Mouse (Mus musculus) G1E (cell line): ENCODE data around the gene Uri1. TPM values are rescaled to one million over a fixed set of nuclear protein-coding genes. Genes with fewer than 3 reads are reported as not detected.

Experiments used
- ATAC-seq: 2 replicates; pipeline ENCODE4 v1.8.0; 2016; ENCODE audit warnings: mild to moderate bottlenecking; ENCODE audit not compliant: insufficient number of reproducible peaks, poor library complexity, low FRiP score, severe bottlenecking; ENCODE audit errors: extremely low read depth
- DNase-seq: peaks from one replicate; pipeline ENCODE4 v3.0.0; 2012; ENCODE audit warnings: low spot score
- H3K27me3 ChIP-seq: 2 replicates; pipeline ENCODE4 v1.6.1; 2012; ENCODE audit warnings: mild to moderate bottlenecking, low read length, inconsistent platforms; ENCODE audit not compliant: insufficient read depth
- H3K36me3 ChIP-seq: replicated peaks from 2 replicates; pipeline ENCODE3; 2012; ENCODE audit warnings: mild to moderate bottlenecking, inconsistent platforms
- H3K4me1 ChIP-seq: 2 replicates; pipeline ENCODE4 v1.6.1; 2012; ENCODE audit warnings: low read depth, low read length, inconsistent platforms, mixed read lengths; ENCODE audit not compliant: insufficient read depth
- H3K4me3 ChIP-seq: 2 replicates; pipeline ENCODE4 v1.5.1; 2012; ENCODE audit warnings: low read depth, mild to moderate bottlenecking, inconsistent platforms, low read length, moderate library complexity, mixed read lengths
- H3K9me3 ChIP-seq: replicated peaks from 2 replicates; pipeline ENCODE4 v1.6.1; 2012; ENCODE audit warnings: inconsistent platforms
- CTCF ChIP-seq: IDR thresholded peaks from 2 replicates; pipeline ENCODE4 v1.5.1; 2012; ENCODE audit warnings: low read depth, low read length, inconsistent platforms, mixed read lengths
- GATA1 ChIP-seq: IDR thresholded peaks from 2 replicates; pipeline ENCODE4 v1.6.1; 2012; ENCODE audit warnings: borderline replicate concordance, low read length, inconsistent platforms, mixed read lengths
- GATA2 ChIP-seq: IDR thresholded peaks from 2 replicates; pipeline ENCODE4 v1.6.1; 2012; ENCODE audit warnings: low read depth, low read length, inconsistent platforms, borderline replicate concordance
- POLR2AphosphoS5 ChIP-seq: IDR thresholded peaks from 2 replicates; pipeline ENCODE4 v1.6.1; 2012; ENCODE audit warnings: low read depth, low read length, inconsistent platforms; ENCODE audit not compliant: insufficient replicate concordance
- TAL1 ChIP-seq: conservative IDR thresholded peaks from 2 replicates; pipeline ENCODE4 v1.6.1; 2012; ENCODE audit warnings: low read depth, low read length, inconsistent platforms, mixed read lengths
- polyA plus RNA-seq: library from polyadenylated mRNA; stranded (reverse); fragments of >175 nt; gene quantifications from 2 replicates; pipeline ENCODE4 v1.2.3, GENCODE M21; 2012
- total RNA-seq, 2 experiments: library from RNA; stranded (forward) in 1 of 2; stranded (reverse) in 1 of 2; fragments of 200-1000 nt in 1 of 2; fragments of >200 nt in 1 of 2; fragmentation: Nextera tagmentation in 1 of 2; gene quantifications; 2 replicates each; pipeline ENCODE4 v1.2.3; 2014 to 2017

The Uri1 gene
- 109 and 130 TPM in 2 replicates for total RNA-seq (2014; fragmentation: Nextera tagmentation)
- 56.3 and 64.1 TPM in 2 replicates for total RNA-seq (2017)
- polyA plus RNA-seq = 30.6 and 32.5 TPM in 2 replicates

DNA sequence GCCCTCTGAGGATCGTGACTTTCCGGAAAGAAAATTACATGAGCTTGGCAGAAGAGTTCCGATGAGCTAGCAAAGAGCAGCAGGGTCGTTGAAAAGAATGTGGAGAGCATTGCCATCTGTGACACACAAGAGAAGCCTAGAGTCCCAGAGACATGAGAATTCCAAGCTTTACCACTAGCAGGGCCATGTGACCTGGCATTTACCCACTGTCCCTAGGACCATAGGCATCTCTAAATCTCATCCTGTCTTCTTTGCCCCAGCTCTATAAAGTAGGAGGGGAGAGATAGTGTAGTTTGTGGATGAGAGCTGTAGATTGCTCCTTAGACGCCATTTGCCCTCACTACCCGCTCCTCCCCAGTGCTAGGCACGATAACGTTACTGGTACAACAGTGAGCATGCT lies at the start of gene Uri1:
Uri1 (minus strand) TSS at position 101 of the 400 bp plus-strand sequence.
- H3K4me3 ChIP-seq = no peak within 1 kb of the TSS
- DNase-seq = no peak
- H3K36me3 ChIP-seq = no peaks in the 10 kb centered on the region
- peaks cover 4% of the 10 kb centered on the region for H3K4me1 ChIP-seq
- no peak for ATAC-seq
- no peak for TF ChIP-seq POLR2AphosphoS5
- TF ChIP-seq TAL1 = no peak
- no peak for TF ChIP-seq CTCF
- TF ChIP-seq GATA2 = no peak
- no peak for TF ChIP-seq GATA1
- peaks cover 18% of the 10 kb centered on the region for H3K27me3 ChIP-seq
- H3K9me3 ChIP-seq = no peaks in the 10 kb centered on the region

GRCm38 (mm10) chr7:38071065-38071464 lies 47.7 kb upstream of the Uri1 start:
- no peak overlapping the region for H3K4me3 ChIP-seq
- no peaks in the 10 kb centered on the region for H3K9me3 ChIP-seq
- TF ChIP-seq GATA2 = no peak
- TF ChIP-seq GATA1 = no peak
- no peak for TF ChIP-seq CTCF
- TF ChIP-seq POLR2AphosphoS5 = no peak
- TF ChIP-seq TAL1 = no peak
- ATAC-seq = no peak
- DNase-seq = no peak
- H3K36me3 ChIP-seq = no peaks in the 10 kb centered on the region
- H3K27me3 ChIP-seq = peaks cover 6% of the 10 kb centered on the region; the same call in 1 of the 2 replicates
- H3K4me1 ChIP-seq = no peaks in the 10 kb centered on the region

- ATAC-seq (no peak), DNase-seq (no peak)
- H3K36me3 ChIP-seq = no peaks in the 10 kb centered on the region
- H3K4me3 ChIP-seq = no peak overlapping the region
- H3K27me3 ChIP-seq = peaks cover 6% of the 10 kb centered on the region; the same call in 1 of the 2 replicates
- no peaks in the 10 kb centered on the region for H3K9me3 ChIP-seq
- no peak for TF ChIP-seq POLR2AphosphoS5
- TF ChIP-seq GATA2 = no peak
- TF ChIP-seq CTCF = no peak
- TF ChIP-seq GATA1 = no peak
- no peaks in the 10 kb centered on the region for H3K4me1 ChIP-seq
Observed at GRCm38 (mm10) chr7:38070663-38071062, 47.3 kb upstream of the Uri1 start.

DNA sequence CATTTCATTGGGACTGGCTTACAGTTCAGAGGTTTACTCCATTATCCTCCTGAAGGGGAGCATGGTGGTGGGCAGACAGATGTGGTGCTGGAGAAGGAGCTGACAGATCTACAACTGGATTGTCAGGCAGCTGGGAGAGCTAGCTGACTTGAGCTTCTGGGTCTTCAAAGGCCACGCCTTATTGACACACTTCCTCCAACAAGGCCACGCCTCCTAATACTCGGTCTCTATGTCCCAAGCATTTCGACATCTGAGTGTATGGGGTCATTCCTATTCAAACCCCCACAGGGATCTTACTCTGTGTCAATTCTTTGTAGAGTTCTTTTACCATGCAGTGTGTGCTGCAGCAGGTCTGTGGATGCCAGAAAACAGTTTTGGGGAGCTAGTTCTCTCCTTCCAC lies 41.1 kb upstream of the Uri1 start:
- no peak for DNase-seq
- no peaks in the 10 kb centered on the region for H3K36me3 ChIP-seq
- H3K4me3 ChIP-seq = no peak overlapping the region
- H3K4me1 ChIP-seq = 0 out of 2 replicates have a peak, but pooled peaks cover 5% of the 10 kb centered on the region
- peaks cover 2% of the 10 kb centered on the region; the same call in 1 of the 2 replicates for H3K27me3 ChIP-seq
- TF ChIP-seq TAL1 (no peak), CTCF (no peak), GATA1 (no peak), POLR2AphosphoS5 (no peak), GATA2 (no peak)
- H3K9me3 ChIP-seq = peaks cover 4% of the 10 kb centered on the region
- no peak; the same call in 1 of the 2 replicates for ATAC-seq

- no peaks in the 10 kb centered on the region; the same call in 1 of the 2 replicates for H3K27me3 ChIP-seq
- no peaks in the 10 kb centered on the region for H3K36me3 ChIP-seq
- no peak for ATAC-seq
- no peak for DNase-seq
- no peak for TF ChIP-seq CTCF
- no peak for TF ChIP-seq GATA2
- TF ChIP-seq GATA1 = no peak
- no peak for TF ChIP-seq TAL1
- no peak for TF ChIP-seq POLR2AphosphoS5
- 0 out of 2 replicates have a peak, but pooled peaks cover 5% of the 10 kb centered on the region for H3K4me1 ChIP-seq
- peaks cover 4% of the 10 kb centered on the region for H3K9me3 ChIP-seq
- no peak overlapping the region for H3K4me3 ChIP-seq
Observed at GRCm38 (mm10) chr7:38061060-38061970, 38.0 kb upstream of the Uri1 start.
